Mouse (Mus musculus) kidney, adult 2 months (tissue): ENCODE measurements around the gene Fzd9.

ENCODE experiments used
- CTCF ChIP-seq: fragments of 200-500 bp; conservative IDR thresholded peaks from 2 replicates; pipeline ENCODE4 v1.5.1; 2011; ENCODE audit warnings: low read depth, mild to moderate bottlenecking, control low read depth, low read length, moderate library complexity, mixed read lengths; ENCODE audit not compliant: insufficient read depth, insufficient read length
- POLR2A ChIP-seq: fragments of 200-500 bp; IDR thresholded peaks from one replicate; pipeline ENCODE4 v1.6.1; 2011; ENCODE audit warnings: low read depth, low read length, control low read depth

DNA sequence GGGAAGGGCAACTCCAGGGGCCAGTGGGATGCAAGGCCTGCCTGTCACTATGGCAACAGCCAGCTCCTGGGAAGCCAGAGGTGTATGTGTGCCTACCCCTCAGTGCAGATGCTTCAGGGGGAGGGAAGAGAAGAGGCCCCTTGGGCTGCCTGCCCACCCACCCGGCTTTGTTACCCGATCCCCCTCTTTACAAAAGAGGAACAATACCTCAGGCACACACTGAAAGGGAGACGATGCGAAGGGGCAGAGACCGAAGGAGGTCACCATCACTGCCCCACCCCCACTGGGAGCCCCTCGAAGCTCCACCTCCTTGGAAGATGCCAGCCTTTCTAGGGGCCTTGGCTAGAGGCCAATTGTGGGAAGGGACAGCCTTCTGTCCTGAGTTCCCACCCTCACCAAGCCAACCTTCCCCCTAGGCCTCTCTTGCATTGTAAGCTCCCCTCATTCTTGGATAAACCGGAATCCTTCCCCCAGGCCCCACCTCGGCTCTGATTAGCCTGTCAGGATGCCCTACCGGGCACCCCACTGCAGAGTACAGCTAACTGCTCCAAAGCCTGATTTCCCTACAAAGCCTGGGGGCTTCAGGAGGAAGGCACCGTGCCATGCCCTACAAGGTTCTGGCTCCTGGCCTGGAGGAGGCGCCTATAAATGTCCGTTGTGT, 2.8 kb upstream of the Fzd9 start:
- no peak for TF ChIP-seq POLR2A
- no peak for TF ChIP-seq CTCF
